Mouse (Mus musculus) heart, adult 2 months (tissue): ENCODE results near the gene Sall2. TPM values are rescaled to one million over a fixed set of nuclear protein-coding genes. Genes with fewer than 3 reads are reported as not detected.

Source experiments
- DNase-seq, 2 experiments: peaks; one replicate each; pipeline ENCODE4 v3.0.0; 2021
- H3K27ac ChIP-seq: fragments of 200-600 bp; 2 replicates; pipeline ENCODE4 v1.8.1; 2022
- H3K27me3 ChIP-seq: fragments of 200-500 bp; 2 replicates; pipeline ENCODE4 v1.6.1; 2012; ENCODE audit warnings: mild to moderate bottlenecking, low read length, inconsistent platforms, mixed read lengths; ENCODE audit not compliant: control insufficient read depth, insufficient read depth
- H3K36me3 ChIP-seq: fragments of 200-500 bp; 2 replicates; pipeline ENCODE4 v1.6.1; 2012; ENCODE audit warnings: low read length, inconsistent platforms; ENCODE audit not compliant: control insufficient read depth, insufficient read depth
- H3K4me1 ChIP-seq: fragments of 200-500 bp; 2 replicates; pipeline ENCODE4 v1.6.1; 2011; ENCODE audit warnings: low read length; ENCODE audit not compliant: control insufficient read depth, insufficient read depth
- H3K4me3 ChIP-seq: fragments of 200-600 bp; 2 replicates; pipeline ENCODE4 v1.8.1; 2022
- H3K79me2 ChIP-seq: fragments of 200-500 bp; replicated peaks from 2 replicates; pipeline ENCODE4 v1.6.1; 2012; ENCODE audit warnings: mild to moderate bottlenecking, inconsistent platforms, low read length, moderate library complexity, mixed read lengths; ENCODE audit not compliant: control insufficient read depth, insufficient read depth
- H3K9ac ChIP-seq: fragments of 200-500 bp; 2 replicates; pipeline ENCODE4 v1.6.1; 2012; ENCODE audit warnings: low read depth, mild to moderate bottlenecking, control low read depth, inconsistent platforms, low read length, mixed read lengths
- CTCF ChIP-seq: fragments of 200-600 bp; IDR thresholded peaks from 2 replicates; pipeline ENCODE4 v1.8.1; 2022; ENCODE audit warnings: antibody characterized with exemption, mild to moderate bottlenecking, moderate library complexity
- EP300 ChIP-seq: fragments of 200-500 bp; IDR thresholded peaks from 2 replicates; pipeline ENCODE4 v1.6.1; 2011; ENCODE audit warnings: low read depth, low read length, control low read depth; ENCODE audit not compliant: insufficient read depth
- POLR2A ChIP-seq: fragments of 200-500 bp; IDR thresholded peaks from 2 replicates; pipeline ENCODE4 v1.6.1; 2011; ENCODE audit warnings: mild to moderate bottlenecking, low read depth, low read length, control low read depth; ENCODE audit not compliant: insufficient read depth
- WGBS: fragments of 180-500 bp; shearing (Covaris S2); methylation state at CpG from one replicate; pipeline ENCODE4 v1.1.7; 2018; 5-methylcytosine and 5-hydroxymethylcytosine counted together
- intact Hi-C: fragments of 180-260 bp; cut with DNase I; formaldehyde crosslinking; loops from one replicate; pipeline ENCODE4 v1.15.1; 2025
- polyA plus RNA-seq: library from polyadenylated mRNA; depleted of rRNA; stranded (reverse); fragments of >200 nt; gene quantifications from 2 replicates; pipeline ENCODE4 v1.2.3, GENCODE M21; 2012
- total RNA-seq, 2 experiments: library from RNA; stranded (reverse); gene quantifications; 2 replicates each; pipeline ENCODE4 v1.2.3; 2021

Gene Sall2
- total and polyA plus RNA-seq, 3 experiments, result 0.98 to 2.0 (median 1.6) TPM

DNA sequence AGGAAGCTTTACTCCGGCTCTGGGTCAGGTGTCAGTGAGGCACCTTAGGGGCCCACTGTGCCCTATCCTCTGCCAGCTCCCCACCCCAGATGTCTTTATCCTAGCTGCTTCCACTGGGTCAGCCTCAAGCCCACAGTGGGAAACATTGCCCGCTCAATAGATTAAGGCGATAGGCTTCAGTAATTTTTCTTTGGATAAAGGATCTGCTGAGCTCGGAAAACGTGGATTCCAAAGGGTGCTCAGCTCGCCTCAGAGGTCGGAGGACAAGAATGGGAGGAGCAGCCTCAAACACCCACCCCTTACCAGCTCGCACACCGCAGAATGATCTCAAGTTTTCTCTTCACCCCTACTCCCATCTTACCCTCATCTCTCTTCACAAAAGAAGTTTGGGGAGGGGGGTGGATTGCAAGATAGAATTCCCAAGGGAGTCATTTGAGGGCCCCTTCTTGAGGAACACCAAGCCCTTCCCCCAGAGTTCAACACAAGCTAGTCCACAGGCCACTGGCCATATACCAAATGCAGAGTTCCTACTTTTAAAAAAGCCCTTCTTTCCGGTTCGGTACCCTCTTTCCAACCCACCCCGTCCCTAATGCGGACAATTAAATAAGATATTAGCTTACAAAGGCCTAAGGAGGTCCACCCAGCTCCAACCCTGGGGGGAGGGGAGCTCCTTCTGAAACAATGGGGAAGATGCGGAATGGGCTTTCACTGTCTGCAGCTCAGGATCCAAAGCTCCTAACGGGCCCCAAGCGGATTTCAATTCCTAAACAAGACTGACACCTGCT lies 11.9 kb downstream of the Sall2 start:
- 22% methylated on average over 16 of the region's 16 CpGs for WGBS
- Histone ChIP-seq H3K9ac (peak overlapping the region; percentile 45), H3K27ac (no peak overlapping the region), H3K79me2 (0 out of 2 replicates have a peak, but pooled peaks cover 2% of the 10 kb centered on the region), H3K4me1 (peaks cover 1% of the 10 kb centered on the region; the same call in 1 of the 2 replicates), H3K27me3 (no peaks in the 10 kb centered on the region; the same call in 1 of the 2 replicates), H3K36me3 (no peaks in the 10 kb centered on the region), H3K4me3 (peak overlapping the region; percentile 77)
- intact Hi-C loops, result no loop called here
- DNase-seq, result peak in 1 of 2 experiments; percentile 14
- TF ChIP-seq EP300 (no peak), POLR2A (no peak)

DNA sequence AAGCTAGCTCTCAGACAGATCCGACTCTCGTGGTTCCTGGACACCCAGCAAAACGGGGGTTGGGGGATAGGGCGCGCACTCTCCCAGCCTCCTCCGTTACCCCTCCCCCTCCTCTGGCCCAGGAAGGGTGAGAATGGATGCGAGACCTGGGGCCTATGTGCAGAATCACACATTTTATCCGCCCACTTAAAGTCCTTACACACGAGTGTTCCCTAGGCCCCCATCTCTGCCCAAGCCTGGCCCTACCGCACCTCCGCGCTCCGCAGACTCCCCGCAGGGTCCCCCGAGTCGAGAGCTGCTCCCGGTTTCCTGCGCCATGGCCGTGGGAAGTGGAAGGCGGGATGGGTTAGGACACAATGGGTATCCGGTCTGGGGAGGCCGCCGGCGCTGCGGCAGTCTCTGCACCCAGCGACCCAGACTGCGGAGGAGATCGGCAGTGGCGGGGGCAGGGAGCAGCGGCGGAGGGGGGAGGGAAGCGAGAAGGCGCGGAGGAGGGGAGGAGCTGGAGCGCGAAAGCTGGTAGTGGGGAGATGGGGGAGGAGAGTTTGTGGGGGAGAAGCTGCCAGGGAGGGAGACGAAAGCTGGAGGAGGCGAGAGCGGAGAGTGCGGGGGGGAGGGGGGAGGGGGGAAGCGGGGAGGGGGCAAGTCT lies 12.6 kb downstream of the Sall2 start:
- Histone ChIP-seq H3K9ac (peak overlapping the region; percentile 85), H3K79me2 (0 out of 2 replicates have a peak, but pooled peaks cover 2% of the 10 kb centered on the region), H3K27me3 (no peaks in the 10 kb centered on the region), H3K27ac (peak overlapping the region; percentile 61), H3K4me1 (peaks cover 1% of the 10 kb centered on the region; the same call in 1 of the 2 replicates), H3K36me3 (no peaks in the 10 kb centered on the region; the same call in 1 of the 2 replicates), H3K4me3 (peak overlapping the region; percentile 77)
- WGBS, result under 1% methylated on average over 29 of the region's 41 CpGs
- intact Hi-C loops, result no loop called here
- DNase-seq, result peak; percentile 66 to 72
- TF ChIP-seq EP300 (no peak), POLR2A (0 out of 2 replicates have a peak, but pooled peaks have one; percentile 30)

GRCm38 (mm10) chr14:52315283-52315780 lies 13.2 kb downstream of the Sall2 start:
- intact Hi-C loops, result no loop called here
- TF ChIP-seq CTCF (no peak), EP300 (no peak), POLR2A (no peak)
- H3K27ac ChIP-seq, result peak overlapping the region; percentile 61; the same call in 1 of the 2 replicates

GRCm38 (mm10) chr14:52314808-52315150 lies 13.8 kb downstream of the Sall2 start:
- TF ChIP-seq CTCF (no peak), EP300 (no peak), POLR2A (no peak)
- intact Hi-C loops, result no loop called here

More at GRCm38 (mm10) chr14:52315283-52315780, 13.2 kb downstream of the Sall2 start:
- Histone ChIP-seq H3K9ac (peak overlapping the region; percentile 85), H3K27me3 (no peaks in the 10 kb centered on the region), H3K4me3 (peak overlapping the region; percentile 77), H3K36me3 (no peaks in the 10 kb centered on the region; the same call in 1 of the 2 replicates), H3K4me1 (peaks cover 1% of the 10 kb centered on the region; the same call in 1 of the 2 replicates), H3K79me2 (0 out of 2 replicates have a peak, but pooled peaks cover 2% of the 10 kb centered on the region)
- WGBS, result 13% methylated on average over 17 of the region's 17 CpGs
- no peak for DNase-seq

GRCm38 (mm10) chr14:52313931-52314807 lies 14.4 kb downstream of the Sall2 start:
- intact Hi-C loops, result no loop called here
- Histone ChIP-seq H3K27me3 (no peaks in the 10 kb centered on the region), H3K4me1 (peaks cover 1% of the 10 kb centered on the region; the same call in 1 of the 2 replicates), H3K36me3 (no peaks in the 10 kb centered on the region; the same call in 1 of the 2 replicates), H3K79me2 (0 out of 2 replicates have a peak, but pooled peaks cover 2% of the 10 kb centered on the region), H3K4me3 (no peak overlapping the region), H3K9ac (no peak overlapping the region), H3K27ac (no peak overlapping the region)
- TF ChIP-seq CTCF (no peak), EP300 (no peak), POLR2A (no peak)
- DNase-seq, result peak in 1 of 2 experiments; percentile 12
- WGBS, result 85% methylated on average over 26 of the region's 26 CpGs

More at GRCm38 (mm10) chr14:52314808-52315150, 13.8 kb downstream of the Sall2 start:
- Histone ChIP-seq H3K27ac (no peak overlapping the region), H3K4me3 (no peak overlapping the region), H3K9ac (no peak overlapping the region), H3K79me2 (0 out of 2 replicates have a peak, but pooled peaks cover 2% of the 10 kb centered on the region), H3K4me1 (peaks cover 1% of the 10 kb centered on the region; the same call in 1 of the 2 replicates), H3K27me3 (no peaks in the 10 kb centered on the region), H3K36me3 (no peaks in the 10 kb centered on the region; the same call in 1 of the 2 replicates)
- WGBS, result 75% methylated on average over 8 of the region's 8 CpGs
- no peak for DNase-seq
